Mouse (Mus musculus) T-helper 1 cell (primary cell): Measurements from ENCODE around the gene Sh2d6.

Experiments
- in situ Hi-C: fragments of 300-600 bp; cut with MboI, MseI; formaldehyde crosslinking; loops from one replicate; pipeline ENCODE4 v1.15.1; 2025; ENCODE audit warnings: high pct_unique_total_duplicates

Gene Sh2d6

GRCm38 (mm10) chr6:72521607-72522006, at the start of gene Sh2d6:
TSS of gene Sh2d6 (minus strand) at chr6:72521707.
- in situ Hi-C loops: no loop called here

GRCm38 (mm10) chr6:72570644-72571397, 49.3 kb upstream of the Sh2d6 start:
- in situ Hi-C loops: no loop called here

- in situ Hi-C loops: loop anchor here (5.0 kb wide), 1 partner anchor 36 kb away; no protein-coding TSS in a partner anchor
These were observed 47.2 kb upstream of the Sh2d6 start for GRCm38 (mm10) chr6:72568736-72569135.

- in situ Hi-C loops: loop anchor here (5.0 kb wide), 1 partner anchor 35 kb away; no protein-coding TSS in a partner anchor
These were observed 46.0 kb upstream of the Sh2d6 start for GRCm38 (mm10) chr6:72567508-72567907.

- in situ Hi-C loops: loop anchor here (5.0 kb wide), 1 partner anchor 34 kb away; no protein-coding TSS in a partner anchor
These were observed 44.5 kb upstream of the Sh2d6 start for GRCm38 (mm10) chr6:72566044-72566443.

GRCm38 (mm10) chr6:72565506-72565905, 44.0 kb upstream of the Sh2d6 start:
- in situ Hi-C loops: loop anchor here (5.0 kb wide), 1 partner anchor 33 kb away; no protein-coding TSS in a partner anchor

GRCm38 (mm10) chr6:72562894-72563293, 41.4 kb upstream of the Sh2d6 start:
- in situ Hi-C loops: loop anchor here (5.0 kb wide), 1 partner anchor 136 kb away; no protein-coding TSS in a partner anchor

- in situ Hi-C loops: loop anchor here (5.0 kb wide), 1 partner anchor 135 kb away; no protein-coding TSS in a partner anchor
These were observed 41.0 kb upstream of the Sh2d6 start for GRCm38 (mm10) chr6:72562486-72562885.

GRCm38 (mm10) chr6:72560801-72561200, 39.3 kb upstream of the Sh2d6 start:
- in situ Hi-C loops: loop anchor here (5.0 kb wide), 1 partner anchor 134 kb away; no protein-coding TSS in a partner anchor

GRCm38 (mm10) chr6:72553079-72553412, 31.5 kb upstream of the Sh2d6 start:
- in situ Hi-C loops: no loop called here

- in situ Hi-C loops: no loop called here
These were observed 30.9 kb upstream of the Sh2d6 start for GRCm38 (mm10) chr6:72552171-72553078.

- in situ Hi-C loops: no loop called here
These were observed 29.1 kb upstream of the Sh2d6 start for GRCm38 (mm10) chr6:72550503-72551100.

GRCm38 (mm10) chr6:72550025-72550424, 28.5 kb upstream of the Sh2d6 start:
- in situ Hi-C loops: no loop called here

- in situ Hi-C loops: no loop called here
These were observed 27.6 kb upstream of the Sh2d6 start for GRCm38 (mm10) chr6:72549041-72549580.

- in situ Hi-C loops: no loop called here
These were observed 26.4 kb upstream of the Sh2d6 start for GRCm38 (mm10) chr6:72547862-72548261.

GRCm38 (mm10) chr6:72547121-72547520, 25.6 kb upstream of the Sh2d6 start:
- in situ Hi-C loops: no loop called here

GRCm38 (mm10) chr6:72545377-72545776, 23.9 kb upstream of the Sh2d6 start:
- in situ Hi-C loops: no loop called here

- in situ Hi-C loops: no loop called here
These were observed 22.9 kb upstream of the Sh2d6 start, which contains the start of gene Capg for GRCm38 (mm10) chr6:72544283-72544987. TSS of gene Capg (plus strand) at chr6:72544391.

GRCm38 (mm10) chr6:72543265-72543850, 21.9 kb upstream of the Sh2d6 start:
- in situ Hi-C loops: no loop called here

- in situ Hi-C loops: loop anchor here (5.0 kb wide), 1 partner anchor 111 kb away; no protein-coding TSS in a partner anchor
These were observed 17.1 kb upstream of the Sh2d6 start for GRCm38 (mm10) chr6:72538562-72539031.
